Mouse (Mus musculus): ENCODE measurements around the gene Polr2g. TPM values are rescaled to one million over a fixed set of nuclear protein-coding genes. Genes with fewer than 3 reads are reported as not detected.

Polr2g gene
- polyA plus RNA-seq, 2 experiments: 55.1 to 72.8 TPM

DNA sequence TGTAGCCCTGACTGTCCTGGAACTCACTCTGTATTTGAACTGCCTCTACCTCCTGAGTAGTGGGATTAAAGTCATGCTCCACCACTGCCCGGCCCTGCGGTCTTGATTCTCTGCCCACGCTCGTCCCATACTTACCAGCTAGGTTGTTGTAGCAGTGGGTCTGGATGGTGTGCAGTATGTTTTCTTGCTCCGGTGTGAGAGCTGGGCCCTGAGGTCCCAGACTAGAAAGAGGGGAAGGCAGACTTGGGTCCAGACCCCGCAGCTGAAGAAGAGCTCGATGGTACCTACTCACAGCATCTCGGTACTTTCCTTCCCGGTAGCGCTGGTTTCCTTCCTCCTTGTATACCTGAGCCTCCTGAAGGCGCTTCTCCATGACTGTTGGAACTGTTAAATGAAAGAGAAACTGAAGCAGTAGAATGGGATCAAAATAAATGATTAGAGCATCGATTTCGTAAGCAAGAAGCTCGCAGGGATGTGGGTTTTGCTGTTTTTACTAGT is 20.0 kb upstream of the Polr2g start:
- no peak for ATAC-seq (ENCODE audit: insufficient read depth)
- H3K27ac ChIP-seq: peak overlapping the region; percentile 86
- H3K4me3 ChIP-seq (ENCODE audit: insufficient read depth in 1 of 2, low read depth in 2 of 2, low read length in 2 of 2): peak overlapping the region; percentile 90 to 96
- TF ChIP-seq CTCF (IDR thresholded peaks at IDR 0.05; ENCODE audit: low read depth): no peak
- TF ChIP-seq EP300 (IDR thresholded peaks at IDR 0.05; ENCODE audit: low read depth): no peak
- peaks cover 43% of the 10 kb centered on the region for H3K36me3 ChIP-seq (replicated peaks; ENCODE audit: control insufficient read depth, insufficient read depth, low read depth)
- no peaks in the 10 kb centered on the region for H3K9me3 ChIP-seq (ENCODE audit: control insufficient read depth, low read length)
- H3K27me3 ChIP-seq (ENCODE audit: control insufficient read depth, insufficient read depth, low read length): no peaks in the 10 kb centered on the region
- whole genome bisulfite sequencing (ENCODE audit: insufficient replicate concordance): 11% methylated on average over 14 of the region's 14 CpGs
- peaks cover 9 to 25% of the 10 kb centered on the region in 2 experiments for H3K4me1 ChIP-seq (replicated peaks; ENCODE audit: control insufficient read depth in 2 of 2, insufficient read depth in 2 of 2, low read length in 1 of 2)
- H3K4me2 ChIP-seq (ENCODE audit: low read depth): peak overlapping the region; percentile 91
- no peak for DNase-seq (ENCODE audit: low read depth in 3 of 3, low spot score in 3 of 3)
- peak overlapping the region; percentile 98 for H3K9ac ChIP-seq (replicated peaks)

DNA sequence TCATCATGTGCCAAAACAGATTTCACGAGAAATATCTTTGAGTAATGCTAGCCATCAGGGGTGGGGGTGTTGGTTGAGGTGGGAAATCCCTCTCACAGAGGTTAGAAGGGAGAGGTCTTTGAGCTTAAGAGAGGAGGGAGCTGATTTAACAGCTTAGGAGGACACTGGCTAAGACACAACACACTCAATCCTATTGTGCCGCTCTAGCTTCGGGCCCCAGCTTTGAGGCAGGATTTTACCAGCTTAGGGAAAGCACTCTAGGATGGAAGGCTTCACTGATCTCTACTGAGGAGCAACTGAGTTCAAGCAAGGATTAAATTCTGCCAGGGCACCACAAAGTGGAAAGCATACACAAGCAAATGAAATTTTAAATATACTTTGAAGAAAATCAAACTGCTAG is 18.6 kb upstream of the Polr2g start:
- Histone ChIP-seq H3K4me3 (ENCODE audit: insufficient read depth in 1 of 2, low read depth in 2 of 2, low read length in 2 of 2) (peak overlapping the region in 1 of 2 experiments; percentile 96; a peak in 2 of 4 replicates), H3K36me3 (replicated peaks; ENCODE audit: control insufficient read depth, insufficient read depth, low read depth) (peaks cover 41% of the 10 kb centered on the region), H3K27me3 (ENCODE audit: control insufficient read depth, insufficient read depth, low read length) (no peaks in the 10 kb centered on the region), H3K4me1 (replicated peaks; ENCODE audit: control insufficient read depth in 2 of 2, insufficient read depth in 2 of 2, low read length in 1 of 2) (peaks cover 5 to 16% of the 10 kb centered on the region in 2 experiments), H3K27ac (no peak overlapping the region), H3K9me3 (ENCODE audit: control insufficient read depth, low read length) (no peaks in the 10 kb centered on the region), H3K4me2 (ENCODE audit: low read depth) (peak overlapping the region; percentile 91), H3K9ac (replicated peaks) (peak overlapping the region; percentile 7)
- TF ChIP-seq CTCF (IDR thresholded peaks at IDR 0.05; ENCODE audit: low read depth) (no peak), EP300 (IDR thresholded peaks at IDR 0.05; ENCODE audit: low read depth) (no peak)
- WGBS (ENCODE audit: insufficient replicate concordance): 67% methylated on average over 3 of the region's 3 CpGs
- DNase-seq (ENCODE audit: low read depth in 3 of 3, low spot score in 3 of 3) (no peak), ATAC-seq (ENCODE audit: insufficient read depth) (no peak)

DNA sequence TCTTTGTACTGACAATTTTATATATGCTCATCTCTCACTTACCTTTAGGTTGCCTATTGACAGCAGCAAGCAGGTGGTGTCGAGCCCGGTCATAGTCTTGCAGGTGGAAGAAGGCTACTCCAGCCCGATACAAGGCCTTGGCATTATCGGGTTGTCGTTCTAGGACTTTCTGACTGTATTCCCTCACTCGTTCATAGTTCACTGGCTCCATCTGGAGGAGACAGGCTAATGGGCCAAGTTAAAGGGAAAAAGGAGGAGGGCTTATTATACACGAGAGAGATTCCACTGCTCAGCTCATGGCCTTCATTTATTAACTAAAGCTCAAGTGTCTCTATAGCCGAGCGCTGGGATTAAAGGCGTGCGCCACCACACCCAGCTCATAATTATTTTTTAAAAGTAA is 17.4 kb upstream of the Polr2g start:
- H3K36me3 ChIP-seq (replicated peaks; ENCODE audit: control insufficient read depth, insufficient read depth, low read depth): peaks cover 45% of the 10 kb centered on the region
- no peak overlapping the region for H3K9ac ChIP-seq (replicated peaks)
- H3K4me3 ChIP-seq (ENCODE audit: insufficient read depth in 1 of 2, low read depth in 2 of 2, low read length in 2 of 2): no peak overlapping the region
- DNase-seq (ENCODE audit: low read depth in 3 of 3, low spot score in 3 of 3) (no peak), ATAC-seq (ENCODE audit: insufficient read depth) (no peak)
- no peak overlapping the region for H3K4me2 ChIP-seq (ENCODE audit: low read depth)
- H3K9me3 ChIP-seq (ENCODE audit: control insufficient read depth, low read length): no peaks in the 10 kb centered on the region
- H3K4me1 ChIP-seq (replicated peaks; ENCODE audit: control insufficient read depth in 2 of 2, insufficient read depth in 2 of 2, low read length in 1 of 2): peaks cover 3 to 14% of the 10 kb centered on the region in 2 experiments
- no peak overlapping the region for H3K27ac ChIP-seq
- TF ChIP-seq EP300 (IDR thresholded peaks at IDR 0.05; ENCODE audit: low read depth): no peak
- no peak for TF ChIP-seq CTCF (IDR thresholded peaks at IDR 0.05; ENCODE audit: low read depth)
- no peaks in the 10 kb centered on the region for H3K27me3 ChIP-seq (ENCODE audit: control insufficient read depth, insufficient read depth, low read length)
- WGBS (ENCODE audit: insufficient replicate concordance): 85% methylated on average over 11 of the region's 11 CpGs

DNA sequence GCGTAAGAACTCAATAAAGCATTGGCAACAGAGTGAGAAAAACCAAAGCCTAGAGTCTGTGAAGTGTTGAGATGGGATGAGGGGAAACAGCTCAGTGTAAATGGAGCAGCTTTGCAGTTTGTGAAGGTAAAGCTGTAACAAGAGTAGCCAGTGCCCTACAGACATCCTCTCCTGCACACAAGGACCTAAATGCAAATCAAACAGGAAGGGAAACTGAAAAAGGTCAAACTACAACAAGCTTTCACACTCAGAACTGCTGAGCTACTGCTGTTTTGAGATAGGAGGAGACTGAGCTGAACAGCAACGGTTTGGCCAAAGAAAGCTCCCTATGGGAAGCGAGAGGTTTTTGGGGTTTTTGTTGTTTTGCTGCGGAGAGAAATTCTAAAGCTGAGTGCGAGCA is 8.4 kb upstream of the Polr2g start:
- WGBS (ENCODE audit: insufficient replicate concordance): 82% methylated on average over 5 of the region's 5 CpGs
- no peaks in the 10 kb centered on the region for H3K27me3 ChIP-seq (ENCODE audit: control insufficient read depth, insufficient read depth, low read length)
- TF ChIP-seq CTCF (IDR thresholded peaks at IDR 0.05; ENCODE audit: low read depth) (no peak), EP300 (IDR thresholded peaks at IDR 0.05; ENCODE audit: low read depth) (no peak)
- no peaks in the 10 kb centered on the region for H3K9me3 ChIP-seq (ENCODE audit: control insufficient read depth, low read length)
- H3K4me2 ChIP-seq (ENCODE audit: low read depth): no peak overlapping the region
- DNase-seq (ENCODE audit: low read depth in 3 of 3, low spot score in 3 of 3): no peak
- no peak overlapping the region for H3K4me3 ChIP-seq (ENCODE audit: insufficient read depth in 1 of 2, low read depth in 2 of 2, low read length in 2 of 2)
- ATAC-seq (ENCODE audit: insufficient read depth): no peak
- peaks cover 6 to 8% of the 10 kb centered on the region in 2 experiments; a peak in 3 of 4 replicates for H3K4me1 ChIP-seq (replicated peaks; ENCODE audit: control insufficient read depth in 2 of 2, insufficient read depth in 2 of 2, low read length in 1 of 2)
- no peak overlapping the region for H3K27ac ChIP-seq
- H3K36me3 ChIP-seq (replicated peaks; ENCODE audit: control insufficient read depth, insufficient read depth, low read depth): peaks cover 27% of the 10 kb centered on the region
- no peak overlapping the region for H3K9ac ChIP-seq (replicated peaks)

DNA sequence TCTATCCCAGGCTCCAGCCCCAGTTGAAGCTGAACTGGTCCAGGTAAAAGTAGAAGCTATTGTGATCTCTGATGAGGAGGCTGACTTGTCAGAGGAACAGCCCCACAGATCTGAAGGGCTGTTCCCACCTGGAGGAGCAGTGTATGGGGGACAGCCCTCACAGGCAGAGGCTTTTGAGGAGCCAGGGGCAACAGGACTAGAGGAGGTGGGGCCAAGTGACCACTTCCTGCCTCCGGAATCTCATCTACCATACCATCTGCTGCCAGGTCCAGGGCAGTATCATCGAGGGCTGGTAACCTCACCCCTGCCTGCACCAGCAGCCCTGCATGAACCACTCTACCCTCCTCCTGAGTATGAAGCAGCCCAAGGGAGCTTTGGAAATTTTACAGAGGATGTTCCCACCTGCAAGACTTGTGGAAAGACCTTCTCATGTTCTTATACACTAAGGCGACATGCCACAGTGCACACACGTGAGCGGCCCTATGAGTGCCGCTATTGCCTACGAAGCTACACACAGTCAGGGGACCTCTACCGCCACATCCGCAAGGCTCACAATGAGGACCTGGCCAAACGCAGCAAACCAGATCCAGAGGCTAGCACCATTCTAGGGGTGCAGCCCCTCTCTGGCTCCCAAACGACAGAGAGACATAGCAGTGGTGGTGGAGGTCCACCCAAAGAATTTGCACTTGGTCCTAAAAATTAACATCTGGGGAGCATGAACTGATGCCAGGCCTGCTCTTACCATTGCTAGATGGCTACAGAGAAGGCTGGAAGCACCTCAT is 5.7 kb upstream of the Polr2g start:
- Histone ChIP-seq H3K4me3 (ENCODE audit: insufficient read depth in 1 of 2, low read depth in 2 of 2, low read length in 2 of 2) (no peak overlapping the region), H3K36me3 (replicated peaks; ENCODE audit: control insufficient read depth, insufficient read depth, low read depth) (peaks cover 8% of the 10 kb centered on the region), H3K4me1 (replicated peaks; ENCODE audit: control insufficient read depth in 2 of 2, insufficient read depth in 2 of 2, low read length in 1 of 2) (peaks cover 10 to 11% of the 10 kb centered on the region in 2 experiments; a peak in 3 of 4 replicates), H3K4me2 (ENCODE audit: low read depth) (no peak overlapping the region), H3K9ac (replicated peaks) (no peak overlapping the region), H3K9me3 (ENCODE audit: control insufficient read depth, low read length) (no peaks in the 10 kb centered on the region), H3K27me3 (ENCODE audit: control insufficient read depth, insufficient read depth, low read length) (no peaks in the 10 kb centered on the region), H3K27ac (no peak overlapping the region)
- no peak for DNase-seq (ENCODE audit: low read depth in 3 of 3, low spot score in 3 of 3)
- 67% methylated on average over 11 of the region's 11 CpGs for WGBS (ENCODE audit: insufficient replicate concordance)
- no peak for ATAC-seq (ENCODE audit: insufficient read depth)
- no peak for TF ChIP-seq EP300 (IDR thresholded peaks at IDR 0.05; ENCODE audit: low read depth)

All from liver, embryonic 14.5 days (tissue).